ENCODE assay signal across 8 mouse cellular contexts in genomic region chr6:115853091-115853813, GRCm38 (mm10). TPM values are rescaled to one million over a fixed set of nuclear protein-coding genes. Genes with fewer than 3 reads are reported as not detected.
DNase-seq lines count a peak whose midpoint lies in the region; ATAC-seq and TF ChIP-seq lines count a peak whose summit lies in the region.

Mbd4 (minus strand) TSS chr6:115853371.
Ift122 (plus strand) TSS chr6:115853470.

- peak within 1 kb of the TSS; percentile 65 for H3K4me2 ChIP-seq in forebrain, embryonic 12.5 days
- peak within 1 kb of the TSS; percentile 69 for H3K4me2 ChIP-seq in heart, postnatal 0 days (ENCODE audit: low read depth, low read length)
- peak within 1 kb of the TSS; percentile 82 for H3K4me2 ChIP-seq in liver, embryonic 16.5 days (ENCODE audit: low read depth, low read length)
- peak within 1 kb of the TSS; percentile 87 for H3K4me2 ChIP-seq in neural tube, embryonic 13.5 days

- TF ChIP-seq CTCF in E14TG2a.4 (conservative IDR thresholded peaks at IDR 0.05; ENCODE audit: low read length), result no peak
- TF ChIP-seq CTCF in heart, postnatal 0 days (IDR thresholded peaks at IDR 0.05; ENCODE audit: low read depth), result peak; percentile 45
- peak; percentile 25; the same call in 1 of the 2 replicates for TF ChIP-seq CTCF in testis, adult 2 months (IDR thresholded peaks at IDR 0.05; ENCODE audit: control insufficient read depth, insufficient read depth, insufficient replicate concordance, low read depth, low read length)

- H3K36me3 ChIP-seq in E14TG2a.4 (ENCODE audit: insufficient read depth, low read length), result peaks cover 28% of the 10 kb centered on the region
- H3K36me3 ChIP-seq in forebrain, embryonic 12.5 days (replicated peaks), result peaks cover 17% of the 10 kb centered on the region
- H3K36me3 ChIP-seq in heart, postnatal 0 days (replicated peaks; ENCODE audit: control insufficient read depth, insufficient read depth, low read length), result peaks cover 8% of the 10 kb centered on the region; the same call in 1 of the 2 replicates
- H3K36me3 ChIP-seq in liver, embryonic 16.5 days (ENCODE audit: control insufficient read depth, insufficient read depth), result peaks cover 9% of the 10 kb centered on the region
- H3K36me3 ChIP-seq in neural tube, embryonic 13.5 days, result peaks cover 16% of the 10 kb centered on the region
- no peaks in the 10 kb centered on the region; the same call in 1 of the 2 replicates for H3K36me3 ChIP-seq in testis, adult 2 months (ENCODE audit: control insufficient read depth, insufficient read depth, low read length)

- no peak for TF ChIP-seq EP300 in heart, postnatal 0 days (IDR thresholded peaks at IDR 0.05; ENCODE audit: low read depth)

- DNase-seq in c-Kit-positive CD71-positive TER-119-positive erythroid progenitor cells, embryonic 14.5 days (ENCODE audit: low spot score), result peak; percentile 99
- DNase-seq in heart, postnatal 0 days (ENCODE audit: low spot score), result peak; percentile 100
- peak; percentile 98 to 99 for DNase-seq in kidney, postnatal 4 days

- H3K4me1 ChIP-seq in E14TG2a.4 (replicated peaks; ENCODE audit: low read depth, low read length), result peaks cover 24% of the 10 kb centered on the region
- peaks cover 21% of the 10 kb centered on the region for H3K4me1 ChIP-seq in forebrain, embryonic 12.5 days
- H3K4me1 ChIP-seq in heart, postnatal 0 days (ENCODE audit: control insufficient read depth, insufficient read depth), result peaks cover 16% of the 10 kb centered on the region; the same call in 1 of the 2 replicates
- peaks cover 20% of the 10 kb centered on the region for H3K4me1 ChIP-seq in liver, embryonic 16.5 days (ENCODE audit: control insufficient read depth, low read depth, low read length)
- H3K4me1 ChIP-seq in neural tube, embryonic 13.5 days (replicated peaks), result peaks cover 23% of the 10 kb centered on the region
- H3K4me1 ChIP-seq in testis, adult 2 months (ENCODE audit: control insufficient read depth, insufficient read depth, low read length), result peaks cover 2% of the 10 kb centered on the region

- H3K9me3 ChIP-seq in E14TG2a.4 (ENCODE audit: low read length), result no peaks in the 10 kb centered on the region
- H3K9me3 ChIP-seq in forebrain, embryonic 12.5 days, result no peaks in the 10 kb centered on the region
- no peaks in the 10 kb centered on the region for H3K9me3 ChIP-seq in heart, postnatal 0 days (replicated peaks; ENCODE audit: control insufficient read depth, low read length)
- H3K9me3 ChIP-seq in liver, embryonic 16.5 days (replicated peaks; ENCODE audit: control insufficient read depth, low read length), result no peaks in the 10 kb centered on the region
- H3K9me3 ChIP-seq in neural tube, embryonic 13.5 days, result no peaks in the 10 kb centered on the region

- peak; percentile 99 for ATAC-seq in forebrain, embryonic 12.5 days (ENCODE audit: low FRiP score)
- ATAC-seq in heart, postnatal 0 days (ENCODE audit: insufficient read depth, low read depth), result peak; percentile 97
- ATAC-seq in liver, embryonic 16.5 days (ENCODE audit: low read depth), result peak; percentile 98
- ATAC-seq in neural tube, embryonic 13.5 days (ENCODE audit: low read depth), result peak; percentile 99

- peak within 1 kb of the TSS; percentile 65 for H3K9ac ChIP-seq in forebrain, embryonic 12.5 days
- H3K9ac ChIP-seq in heart, postnatal 0 days (replicated peaks; ENCODE audit: low read depth, low read length), result peak within 1 kb of the TSS; percentile 22
- H3K9ac ChIP-seq in liver, embryonic 16.5 days (ENCODE audit: low read depth, low read length), result peak within 1 kb of the TSS; percentile 79
- peak within 1 kb of the TSS; percentile 73 for H3K9ac ChIP-seq in neural tube, embryonic 13.5 days

- H3K27me3 ChIP-seq in E14TG2a.4 (ENCODE audit: insufficient read depth, low read length), result no peaks in the 10 kb centered on the region
- H3K27me3 ChIP-seq in forebrain, embryonic 12.5 days, result no peaks in the 10 kb centered on the region
- H3K27me3 ChIP-seq in heart, postnatal 0 days (ENCODE audit: control insufficient read depth, insufficient read depth, low read length), result no peaks in the 10 kb centered on the region
- no peaks in the 10 kb centered on the region for H3K27me3 ChIP-seq in liver, embryonic 16.5 days (ENCODE audit: control insufficient read depth, insufficient read depth, low read depth, low read length)
- no peaks in the 10 kb centered on the region for H3K27me3 ChIP-seq in neural tube, embryonic 13.5 days
- H3K27me3 ChIP-seq in testis, adult 2 months (ENCODE audit: control insufficient read depth, insufficient read depth, low read length), result no peaks in the 10 kb centered on the region

- TF ChIP-seq POLR2A in testis, adult 2 months (IDR thresholded peaks at IDR 0.05; ENCODE audit: control insufficient read depth, low read depth, low read length), result peak; percentile 78

- under 1% methylated on average over 51 of the region's 51 CpGs for WGBS in forebrain, embryonic 12.5 days
- WGBS in heart, postnatal 0 days, result under 1% methylated on average over 51 of the region's 51 CpGs
- under 1% methylated on average over 51 of the region's 51 CpGs for WGBS in liver, embryonic 16.5 days (ENCODE audit: insufficient replicate concordance)
- under 1% methylated on average over 51 of the region's 51 CpGs for WGBS in neural tube, embryonic 13.5 days

- H3K27ac ChIP-seq in forebrain, embryonic 12.5 days, result peak within 1 kb of the TSS; percentile 94
- peak within 1 kb of the TSS; percentile 73 for H3K27ac ChIP-seq in heart, postnatal 0 days (ENCODE audit: low read depth)
- peak within 1 kb of the TSS; percentile 95 for H3K27ac ChIP-seq in liver, embryonic 16.5 days (ENCODE audit: low read length)
- H3K27ac ChIP-seq in neural tube, embryonic 13.5 days (replicated peaks), result peak within 1 kb of the TSS; percentile 84
- peak within 1 kb of the TSS; percentile 100 for H3K27ac ChIP-seq in testis, adult 2 months (ENCODE audit: control insufficient read depth, insufficient read depth, low read depth, low read length)

- H3K4me3 ChIP-seq in E14TG2a.4 (replicated peaks; ENCODE audit: low read length), result peak within 1 kb of the TSS; percentile 94
- peak within 1 kb of the TSS; percentile 58 for H3K4me3 ChIP-seq in forebrain, embryonic 12.5 days (replicated peaks)
- peak within 1 kb of the TSS; percentile 57 for H3K4me3 ChIP-seq in heart, postnatal 0 days (ENCODE audit: low read depth, low read length)
- H3K4me3 ChIP-seq in liver, embryonic 16.5 days (ENCODE audit: low read depth, low read length), result peak within 1 kb of the TSS; percentile 80
- peak within 1 kb of the TSS; percentile 56 for H3K4me3 ChIP-seq in neural tube, embryonic 13.5 days
- H3K4me3 ChIP-seq in testis, adult 2 months (ENCODE audit: control insufficient read depth, low read depth, low read length), result peak within 1 kb of the TSS; percentile 100

RNA-seq across cellular contexts. Expression of gene Mbd4, which starts in this region (rescaled TPM):
- 28.7 TPM in 2 replicates for polyA plus RNA-seq in forebrain, embryonic 12.5 days (2016; fragmentation: Nextera tagmentation; extraction: Ambion mirVana)
- total RNA-seq in heart, postnatal 0 days (2014; rRNA removed; ENCODE audit: low replicate concordance), result 1.2 and 1.5 TPM in 2 replicates
- 3.4 and 4.8 TPM in 2 replicates for polyA plus RNA-seq in heart, postnatal 0 days (2015; fragmentation: Nextera tagmentation; extraction: Ambion mirVana)
- polyA plus RNA-seq in liver, embryonic 16.5 days (2015; fragmentation: Nextera tagmentation; extraction: Ambion mirVana), result 8.5 and 9.3 TPM in 2 replicates
- 12.6 and 12.9 TPM in 2 replicates for polyA plus RNA-seq in neural tube, embryonic 13.5 days (2015; fragmentation: Nextera tagmentation; extraction: Ambion mirVana)
- 6.3 and 7.6 TPM in 2 replicates for polyA plus RNA-seq in testis, adult 2 months (2012; rRNA removed)

RNA-seq across cellular contexts. Expression of gene Ift122, which starts in this region (rescaled TPM):
- 29.9 and 30.5 TPM in 2 replicates for polyA plus RNA-seq in forebrain, embryonic 12.5 days (2016; fragmentation: Nextera tagmentation; extraction: Ambion mirVana)
- total RNA-seq in heart, postnatal 0 days (2014; rRNA removed; ENCODE audit: low replicate concordance), result 17.8 and 25.8 TPM in 2 replicates
- polyA plus RNA-seq in heart, postnatal 0 days (2015; fragmentation: Nextera tagmentation; extraction: Ambion mirVana), result 13.3 and 13.5 TPM in 2 replicates
- polyA plus RNA-seq in liver, embryonic 16.5 days (2015; fragmentation: Nextera tagmentation; extraction: Ambion mirVana), result 2.1 and 2.7 TPM in 2 replicates
- polyA plus RNA-seq in neural tube, embryonic 13.5 days (2015; fragmentation: Nextera tagmentation; extraction: Ambion mirVana), result 26.3 and 27.8 TPM in 2 replicates
- polyA plus RNA-seq in testis, adult 2 months (2012; rRNA removed), result 126 and 128 TPM in 2 replicates

Comparison
In these comparisons a context has a peak if more than half of its experiments do, and no peak if none do; other contexts are left out.
1. Peak in every context shown above with its lines: DNase-seq, ATAC-seq, H3K4me3 ChIP-seq and H3K27ac ChIP-seq.
2. H3K9ac ChIP-seq: peak in every context shown above with its lines; median percentile 79 in liver, embryonic 16.5 days; 73 in neural tube, embryonic 13.5 days; 65 in forebrain, embryonic 12.5 days; 22 in heart, postnatal 0 days.